Mouse (Mus musculus): ENCODE results near the gene Bcl10. TPM values are rescaled to one million over a fixed set of nuclear protein-coding genes. Genes with fewer than 3 reads are reported as not detected.

Bcl10 gene
- polyA plus RNA-seq, 1 experiment from 2014 or later = 52.0 TPM

GRCm38 (mm10) chr3:145941971-145942370 is 19.4 kb downstream of the Bcl10 start:
- no peak; the same call in 1 of the 2 replicates for ATAC-seq (ENCODE audit: low read depth)
- H3K9me3 ChIP-seq (ENCODE audit: control insufficient read depth, low read length) = no peaks in the 10 kb centered on the region

GRCm38 (mm10) chr3:145944348-145944747 is 21.7 kb downstream of the Bcl10 start:
- 80% methylated on average over 7 of the region's 7 CpGs for WGBS
- Histone ChIP-seq H3K4me2 (ENCODE audit: low read depth, low read length) (no peak overlapping the region), H3K9ac (ENCODE audit: low read length) (no peak overlapping the region), H3K36me3 (ENCODE audit: control insufficient read depth, insufficient read depth, low read length) (peaks cover 20% of the 10 kb centered on the region), H3K4me3 (ENCODE audit: low read length) (no peak overlapping the region), H3K27me3 (ENCODE audit: control insufficient read depth, insufficient read depth, low read depth, low read length) (no peaks in the 10 kb centered on the region), H3K4me1 (replicated peaks; ENCODE audit: control insufficient read depth, insufficient read depth, low read length) (peaks cover 12% of the 10 kb centered on the region), H3K27ac (ENCODE audit: low read length) (no peak overlapping the region), H3K9me3 (ENCODE audit: control insufficient read depth, low read length) (no peaks in the 10 kb centered on the region)
- ATAC-seq (ENCODE audit: low read depth) = no peak

More at GRCm38 (mm10) chr3:145941971-145942370, 19.4 kb downstream of the Bcl10 start:
- H3K9ac ChIP-seq (ENCODE audit: low read length) = no peak overlapping the region
- no peak overlapping the region for H3K4me3 ChIP-seq (ENCODE audit: low read length)
- H3K36me3 ChIP-seq (ENCODE audit: control insufficient read depth, insufficient read depth, low read length) = peaks cover 20% of the 10 kb centered on the region
- H3K27ac ChIP-seq (ENCODE audit: low read length) = no peak overlapping the region
- peaks cover 25% of the 10 kb centered on the region for H3K4me1 ChIP-seq (replicated peaks; ENCODE audit: control insufficient read depth, insufficient read depth, low read length)
- 3% methylated on average over 3 of the region's 3 CpGs for WGBS
- no peaks in the 10 kb centered on the region for H3K27me3 ChIP-seq (ENCODE audit: control insufficient read depth, insufficient read depth, low read depth, low read length)
- H3K4me2 ChIP-seq (ENCODE audit: low read depth, low read length) = no peak overlapping the region

GRCm38 (mm10) chr3:145945904-145946303 is 23.3 kb downstream of the Bcl10 start:
- H3K27me3 ChIP-seq (ENCODE audit: control insufficient read depth, insufficient read depth, low read depth, low read length) = no peaks in the 10 kb centered on the region
- WGBS = 91% methylated on average over 3 of the region's 3 CpGs
- no peaks in the 10 kb centered on the region for H3K9me3 ChIP-seq (ENCODE audit: control insufficient read depth, low read length)
- peaks cover 8% of the 10 kb centered on the region; the same call in 1 of the 2 replicates for H3K4me1 ChIP-seq (replicated peaks; ENCODE audit: control insufficient read depth, insufficient read depth, low read length)
- no peak overlapping the region for H3K4me2 ChIP-seq (ENCODE audit: low read depth, low read length)
- H3K27ac ChIP-seq (ENCODE audit: low read length) = no peak overlapping the region
- ATAC-seq (ENCODE audit: low read depth) = no peak
- no peak overlapping the region for H3K4me3 ChIP-seq (ENCODE audit: low read length)
- no peak overlapping the region for H3K9ac ChIP-seq (ENCODE audit: low read length)
- H3K36me3 ChIP-seq (ENCODE audit: control insufficient read depth, insufficient read depth, low read length) = peaks cover 19% of the 10 kb centered on the region

GRCm38 (mm10) chr3:145946654-145947053 is 24.1 kb downstream of the Bcl10 start:
- ATAC-seq (ENCODE audit: low read depth) = no peak
- Histone ChIP-seq H3K9ac (ENCODE audit: low read length) (no peak overlapping the region), H3K36me3 (ENCODE audit: control insufficient read depth, insufficient read depth, low read length) (peaks cover 14% of the 10 kb centered on the region), H3K4me3 (ENCODE audit: low read length) (no peak overlapping the region), H3K27me3 (ENCODE audit: control insufficient read depth, insufficient read depth, low read depth, low read length) (no peaks in the 10 kb centered on the region), H3K27ac (ENCODE audit: low read length) (peak overlapping the region; percentile 65), H3K4me1 (replicated peaks; ENCODE audit: control insufficient read depth, insufficient read depth, low read length) (peaks cover 8% of the 10 kb centered on the region; the same call in 1 of the 2 replicates), H3K4me2 (ENCODE audit: low read depth, low read length) (no peak overlapping the region), H3K9me3 (ENCODE audit: control insufficient read depth, low read length) (no peaks in the 10 kb centered on the region)
- 30% methylated on average over 2 of the region's 2 CpGs for WGBS

GRCm38 (mm10) chr3:145947539-145948204 is 25.1 kb downstream of the Bcl10 start:
- Histone ChIP-seq H3K36me3 (ENCODE audit: control insufficient read depth, insufficient read depth, low read length) (peaks cover 14% of the 10 kb centered on the region), H3K9me3 (ENCODE audit: control insufficient read depth, low read length) (no peaks in the 10 kb centered on the region), H3K4me2 (ENCODE audit: low read depth, low read length) (no peak overlapping the region), H3K27ac (ENCODE audit: low read length) (no peak overlapping the region), H3K4me3 (ENCODE audit: low read length) (no peak overlapping the region), H3K27me3 (ENCODE audit: control insufficient read depth, insufficient read depth, low read depth, low read length) (no peaks in the 10 kb centered on the region), H3K9ac (ENCODE audit: low read length) (no peak overlapping the region), H3K4me1 (replicated peaks; ENCODE audit: control insufficient read depth, insufficient read depth, low read length) (peaks cover 6% of the 10 kb centered on the region; the same call in 1 of the 2 replicates)
- no peak for ATAC-seq (ENCODE audit: low read depth)
- 31% methylated on average over 6 of the region's 6 CpGs for WGBS

- H3K27me3 ChIP-seq (ENCODE audit: control insufficient read depth, insufficient read depth, low read depth, low read length) = no peaks in the 10 kb centered on the region
- peaks cover 1% of the 10 kb centered on the region; the same call in 1 of the 2 replicates for H3K36me3 ChIP-seq (ENCODE audit: control insufficient read depth, insufficient read depth, low read length)
- H3K4me2 ChIP-seq (ENCODE audit: low read depth, low read length) = peak overlapping the region; percentile 40
- 8% methylated on average over 15 of the region's 15 CpGs for WGBS
- ATAC-seq (ENCODE audit: low read depth) = peak; percentile 85
- no peaks in the 10 kb centered on the region for H3K9me3 ChIP-seq (ENCODE audit: control insufficient read depth, low read length)
- H3K9ac ChIP-seq (ENCODE audit: low read length) = no peak overlapping the region
- no peak overlapping the region for H3K27ac ChIP-seq (ENCODE audit: low read length)
- 0 out of 2 replicates have a peak overlapping the region, but pooled peaks have one; percentile 3 for H3K4me3 ChIP-seq (ENCODE audit: low read length)
- H3K4me1 ChIP-seq (replicated peaks; ENCODE audit: control insufficient read depth, insufficient read depth, low read length) = peaks cover 6% of the 10 kb centered on the region; the same call in 1 of the 2 replicates
Measured at GRCm38 (mm10) chr3:145950034-145950814, 27.6 kb downstream of the Bcl10 start.

- Histone ChIP-seq H3K27ac (ENCODE audit: low read length) (no peak overlapping the region), H3K9ac (ENCODE audit: low read length) (no peak overlapping the region), H3K4me2 (ENCODE audit: low read depth, low read length) (peak overlapping the region; percentile 40; the same call in 1 of the 2 replicates), H3K9me3 (ENCODE audit: control insufficient read depth, low read length) (no peaks in the 10 kb centered on the region), H3K4me3 (ENCODE audit: low read length) (no peak overlapping the region), H3K4me1 (replicated peaks; ENCODE audit: control insufficient read depth, insufficient read depth, low read length) (peaks cover 6% of the 10 kb centered on the region; the same call in 1 of the 2 replicates), H3K36me3 (ENCODE audit: control insufficient read depth, insufficient read depth, low read length) (no peaks in the 10 kb centered on the region), H3K27me3 (ENCODE audit: control insufficient read depth, insufficient read depth, low read depth, low read length) (no peaks in the 10 kb centered on the region)
- no peak for ATAC-seq (ENCODE audit: low read depth)
- 27% methylated on average over 5 of the region's 5 CpGs for WGBS
Measured at GRCm38 (mm10) chr3:145950815-145951130, 28.2 kb downstream of the Bcl10 start.

- H3K9ac ChIP-seq (ENCODE audit: low read length) = no peak overlapping the region
- peak; percentile 32; the same call in 1 of the 2 replicates for ATAC-seq (ENCODE audit: low read depth)
- H3K36me3 ChIP-seq (ENCODE audit: control insufficient read depth, insufficient read depth, low read length) = no peaks in the 10 kb centered on the region
- no peaks in the 10 kb centered on the region for H3K27me3 ChIP-seq (ENCODE audit: control insufficient read depth, insufficient read depth, low read depth, low read length)
- H3K27ac ChIP-seq (ENCODE audit: low read length) = no peak overlapping the region
- H3K4me2 ChIP-seq (ENCODE audit: low read depth, low read length) = no peak overlapping the region
- WGBS = 64% methylated on average over 17 of the region's 17 CpGs
- H3K9me3 ChIP-seq (ENCODE audit: control insufficient read depth, low read length) = no peaks in the 10 kb centered on the region
- no peak overlapping the region for H3K4me3 ChIP-seq (ENCODE audit: low read length)
- H3K4me1 ChIP-seq (replicated peaks; ENCODE audit: control insufficient read depth, insufficient read depth, low read length) = peaks cover 3% of the 10 kb centered on the region; the same call in 1 of the 2 replicates
Measured at GRCm38 (mm10) chr3:145951287-145952165, 28.9 kb downstream of the Bcl10 start.
